Mouse (Mus musculus) spleen, embryonic (tissue): ENCODE data around the gene Phox2a.

Experiments used
- CTCF ChIA-PET: fragments of 350-600 bp; sonication (Branson Sonifier 250); formaldehyde crosslinking; loops from one replicate; lab custom pipeline; 2022; lab: Charles Lee

Gene Phox2a

GRCm38 (mm10) chr7:101837154-101837605 lies 19.1 kb downstream of the Phox2a start:
- CTCF ChIA-PET, result no interaction called here

DNA sequence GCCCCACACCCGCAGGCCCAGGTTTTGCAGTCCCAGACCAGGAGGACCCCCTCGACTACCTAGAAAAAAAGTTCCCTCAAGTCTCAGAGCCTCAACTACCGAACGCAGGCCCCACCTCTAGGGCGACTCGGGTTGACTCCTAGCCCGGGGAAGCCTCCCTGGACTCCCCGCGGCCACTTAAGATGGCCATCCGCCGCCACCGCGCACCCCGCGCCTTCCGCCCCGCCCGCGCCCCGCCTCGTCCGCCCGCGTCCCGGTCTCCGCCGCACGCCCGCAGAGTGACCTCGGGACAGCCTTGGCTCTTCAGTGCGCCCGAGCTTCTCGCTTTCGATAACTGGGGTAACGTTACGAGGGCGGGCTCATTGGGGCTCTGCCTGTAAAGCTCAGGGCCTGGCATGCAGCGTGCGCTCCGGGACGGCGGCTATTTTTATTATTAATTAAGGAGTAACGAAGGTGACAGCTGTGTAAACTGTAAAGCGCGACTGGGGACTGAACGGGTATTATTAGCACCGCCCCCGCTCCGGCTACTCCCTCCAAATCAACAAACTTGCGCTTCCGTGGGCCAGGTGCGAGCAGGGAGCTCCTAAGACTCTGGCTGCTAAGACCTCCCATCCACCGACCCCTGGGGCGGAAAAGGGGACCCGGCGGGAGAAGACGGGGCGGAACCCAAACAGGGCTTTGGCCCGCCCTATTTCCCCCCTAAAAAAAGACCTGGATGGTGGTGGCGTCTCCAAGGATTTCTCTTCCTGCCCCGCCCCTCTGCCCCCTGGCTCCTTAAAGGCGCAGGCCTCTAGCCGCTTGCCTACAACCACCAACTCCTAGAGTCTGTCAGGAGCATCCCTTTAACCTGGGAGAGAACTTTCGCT lies 19.7 kb downstream of the Phox2a start, which contains the start of gene Inppl1:
Inppl1 (minus strand) TSS at position 624 of the 866 bp plus-strand sequence.
- CTCF ChIA-PET, result interaction anchor here (0.6 kb wide), 1 partner anchor 133 kb away, joined by 4 read pairs; no protein-coding TSS in a partner anchor

- CTCF ChIA-PET, result no interaction called here
Observed at GRCm38 (mm10) chr7:101844186-101844585, 26.1 kb downstream of the Phox2a start.

GRCm38 (mm10) chr7:101847934-101848333 lies 29.8 kb downstream of the Phox2a start:
- CTCF ChIA-PET, result interaction anchor here (1.1 kb wide), 1 partner anchor 12 kb away, joined by 3 read pairs; no protein-coding TSS in a partner anchor

DNA sequence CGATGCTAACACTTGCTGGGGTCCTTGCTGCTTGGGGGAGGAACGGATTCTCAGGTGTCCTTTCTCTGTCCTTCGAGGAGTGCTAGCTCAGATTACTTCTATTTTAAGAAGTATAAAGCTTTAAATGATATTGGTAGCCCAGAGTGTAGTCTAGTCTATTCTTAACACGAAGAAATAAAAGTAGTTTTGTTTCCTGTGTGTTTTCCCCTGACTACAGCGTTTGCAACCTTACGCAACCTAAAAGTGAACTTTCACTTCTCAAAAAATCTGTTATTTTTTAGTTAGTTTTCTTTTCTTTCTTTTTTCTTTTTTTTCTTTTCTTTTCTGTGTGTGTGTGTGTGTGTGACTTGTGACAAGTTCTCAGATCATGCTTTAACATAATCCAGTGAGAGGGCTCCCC lies 33.6 kb downstream of the Phox2a start:
- CTCF ChIA-PET, result interaction anchor here (0.7 kb wide), 2 partner anchors 40 to 113 kb away, joined by 4 to 6 read pairs; no protein-coding TSS in a partner anchor

DNA sequence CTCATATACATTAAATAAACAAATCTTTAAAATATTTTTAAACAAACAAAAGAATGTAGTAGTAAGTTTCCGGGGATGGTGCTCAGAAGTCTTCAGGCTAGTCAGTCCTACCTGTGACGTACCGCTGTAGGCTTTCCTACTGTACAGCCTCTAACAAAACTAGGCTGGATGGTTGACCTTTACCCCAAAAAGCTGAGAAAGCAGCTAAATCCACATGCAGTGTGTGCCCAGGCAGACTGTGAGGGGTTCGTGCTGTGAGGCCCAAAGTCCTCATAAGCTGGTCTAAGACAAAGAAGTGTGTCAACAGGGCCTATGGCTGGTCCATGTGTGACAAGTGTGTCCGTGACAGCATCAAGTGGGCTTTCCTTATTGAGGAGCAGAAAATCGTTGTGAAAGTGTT lies 34.7 kb downstream of the Phox2a start:
- CTCF ChIA-PET, result no interaction called here

DNA sequence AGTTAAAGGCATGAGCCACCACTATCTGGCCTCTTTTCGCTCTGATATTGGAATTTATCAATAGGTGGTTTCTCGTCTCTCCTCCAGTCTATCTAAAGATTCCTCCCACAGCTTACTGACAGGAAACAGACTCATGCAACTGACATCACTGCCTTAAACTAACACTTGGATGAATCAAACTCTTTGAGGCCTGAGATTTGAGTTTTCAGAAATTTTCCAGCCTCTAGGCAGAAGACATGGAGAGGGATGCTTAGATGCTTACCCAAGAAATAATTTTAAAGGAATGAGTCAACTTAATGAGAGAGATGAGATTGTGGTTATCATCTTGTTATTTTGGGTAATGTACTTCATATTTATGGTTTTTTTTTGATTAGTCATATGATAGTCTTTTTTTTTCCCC lies 35.7 kb downstream of the Phox2a start:
- CTCF ChIA-PET, result no interaction called here

DNA sequence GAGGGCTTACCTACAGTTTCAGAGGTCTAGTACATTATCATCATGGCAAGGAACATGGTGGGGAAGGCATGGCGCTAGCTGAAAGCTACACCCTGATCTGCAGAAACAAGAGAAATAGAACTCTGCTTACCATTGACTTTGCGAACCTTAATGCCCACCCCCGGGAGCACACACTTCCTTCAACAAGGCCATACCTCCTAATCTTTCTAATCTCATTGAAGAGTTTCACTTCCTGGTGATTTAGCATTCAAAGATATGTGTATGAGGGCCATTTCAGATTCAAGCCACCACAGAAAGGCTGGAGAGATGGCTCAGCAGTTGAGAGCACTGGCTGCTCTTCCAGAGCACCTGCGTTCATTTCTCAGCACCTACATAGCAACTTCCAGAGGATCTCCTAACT lies 39.0 kb downstream of the Phox2a start, which contains the start of gene Folr2:
Folr2 (minus strand) TSS at position 101 of the 400 bp plus-strand sequence.
- CTCF ChIA-PET, result no interaction called here

DNA sequence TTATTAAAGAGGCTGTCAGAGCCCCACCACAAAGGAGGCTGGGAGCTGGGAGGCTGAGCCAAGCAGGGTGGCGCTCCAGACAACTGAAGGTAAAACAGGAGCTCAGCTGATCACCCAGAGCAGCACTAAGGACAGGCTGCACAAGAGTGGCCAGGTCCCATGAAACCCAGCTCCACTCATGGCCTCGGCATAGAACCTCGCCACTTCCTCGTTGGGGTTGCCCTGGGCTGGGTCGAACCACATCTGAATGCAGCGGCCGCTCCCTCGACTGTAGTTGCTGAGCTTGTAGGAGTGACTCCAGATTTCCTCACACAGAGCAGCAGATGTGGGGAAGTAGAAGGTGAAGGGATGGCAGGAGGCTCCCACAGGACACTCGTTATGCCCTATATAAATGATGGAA lies 40.2 kb downstream of the Phox2a start:
- CTCF ChIA-PET, result no interaction called here

DNA sequence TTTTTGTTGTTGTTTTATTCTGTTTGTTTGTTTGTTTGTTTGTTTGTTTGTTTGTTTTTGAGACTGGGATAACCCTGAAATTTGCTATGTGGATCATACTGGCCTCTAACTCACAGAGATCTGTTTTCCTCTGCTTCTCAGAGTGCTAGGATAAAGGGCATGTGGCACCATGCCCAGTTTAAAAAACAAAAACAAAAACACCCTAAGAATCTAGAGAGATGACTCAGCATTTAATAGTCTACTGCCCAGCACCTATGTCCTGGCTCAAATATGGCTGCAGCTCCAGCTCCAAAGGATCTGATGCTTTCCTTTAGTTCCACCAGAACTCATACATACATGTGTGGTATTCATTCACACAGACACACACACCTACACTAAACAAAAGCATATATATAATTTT lies 42.9 kb downstream of the Phox2a start:
- CTCF ChIA-PET, result no interaction called here

DNA sequence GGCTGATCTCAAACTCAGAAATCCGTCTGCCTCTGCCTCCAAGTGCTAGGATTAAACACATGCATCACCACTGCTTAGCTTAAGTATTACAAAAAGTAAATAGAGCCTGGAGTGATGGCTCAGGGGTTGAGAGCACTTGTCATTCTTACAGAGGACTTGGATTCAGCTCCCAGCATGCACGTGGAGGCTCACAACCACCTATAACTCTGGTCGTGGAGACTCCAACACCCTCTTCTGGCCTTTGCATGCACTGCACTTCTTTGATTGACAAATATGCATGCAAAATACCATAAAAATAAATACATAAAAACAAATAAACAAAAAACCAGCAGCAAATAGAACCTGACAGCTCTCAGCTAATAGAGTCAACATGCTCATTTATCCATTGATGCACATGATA lies 44.2 kb downstream of the Phox2a start:
- CTCF ChIA-PET, result no interaction called here

GRCm38 (mm10) chr7:101863415-101863814 lies 45.3 kb downstream of the Phox2a start, which contains the start of gene Anapc15:
Gene Anapc15, plus strand, starts transcription at chr7:101863715.
- CTCF ChIA-PET, result interaction anchor here (0.6 kb wide), 1 partner anchor 1874 kb away, joined by 3 read pairs; no protein-coding TSS in a partner anchor

DNA sequence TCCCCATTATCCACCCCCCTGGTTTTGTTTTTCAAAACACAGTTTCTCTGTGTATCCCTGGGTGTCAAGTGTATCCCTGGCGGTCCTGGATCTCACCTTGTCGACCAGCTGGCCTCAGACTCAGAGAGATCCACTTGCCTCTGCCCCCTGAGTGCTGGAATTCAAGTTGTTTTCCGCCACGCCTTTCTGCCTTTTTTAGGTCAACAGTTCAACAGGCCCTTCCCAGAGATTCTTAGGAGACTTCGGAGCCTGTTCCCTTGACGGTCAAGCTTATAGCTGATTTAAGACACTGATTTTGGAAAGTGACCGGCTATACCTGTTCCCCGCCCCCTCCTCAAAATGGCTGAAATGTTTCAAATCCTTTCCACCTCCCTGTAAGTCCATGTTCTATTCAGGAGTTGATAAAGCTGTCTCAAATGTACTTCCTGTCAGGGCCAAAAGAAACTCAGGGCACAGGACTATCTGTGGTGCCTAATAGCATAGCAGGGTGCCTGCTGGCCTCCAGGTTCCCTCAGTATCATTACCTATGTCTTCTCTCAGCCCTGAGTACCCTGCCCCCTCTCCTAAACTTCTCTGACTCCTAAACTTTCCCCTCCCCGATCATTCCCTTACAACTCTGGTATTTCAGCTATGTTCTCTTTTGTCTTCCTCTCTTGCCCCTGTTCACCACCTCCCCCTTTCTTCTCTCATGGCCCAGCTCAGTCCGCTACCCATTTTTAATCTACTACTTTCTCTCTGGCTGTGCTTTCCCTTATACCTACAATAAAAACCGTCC lies 48.6 kb downstream of the Phox2a start:
- CTCF ChIA-PET, result no interaction called here

GRCm38 (mm10) chr7:101867482-101867881 lies 49.4 kb downstream of the Phox2a start:
- CTCF ChIA-PET, result no interaction called here

- CTCF ChIA-PET, result no interaction called here
Observed at GRCm38 (mm10) chr7:101868241-101869162, 50.4 kb downstream of the Phox2a start.

DNA sequence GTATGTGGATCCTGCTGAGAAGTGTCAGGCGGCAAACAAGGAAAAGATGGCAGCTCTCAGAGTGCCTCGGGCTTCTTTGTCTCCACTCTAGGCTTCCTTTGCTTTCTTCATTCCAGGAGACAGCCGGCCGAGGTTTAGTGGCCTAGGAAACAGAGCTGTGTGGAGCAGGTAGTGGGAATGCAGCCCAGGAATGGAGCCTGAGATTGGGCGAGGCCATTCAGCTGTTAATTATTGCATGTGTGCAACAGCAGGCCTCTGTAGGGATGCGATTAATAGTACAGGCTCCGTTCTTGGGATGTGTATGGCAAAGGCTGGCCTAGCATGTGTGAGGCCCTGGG lies 51.0 kb downstream of the Phox2a start:
- CTCF ChIA-PET, result no interaction called here

- CTCF ChIA-PET, result no interaction called here
Observed at GRCm38 (mm10) chr7:101870629-101871028, 52.5 kb downstream of the Phox2a start, which contains the start of gene Folr1. Gene Folr1, minus strand, starts transcription at chr7:101870788.

GRCm38 (mm10) chr7:101871296-101871695 lies 53.2 kb downstream of the Phox2a start:
- CTCF ChIA-PET, result no interaction called here
